Mouse (Mus musculus): Measurements from ENCODE around the gene Cryz. TPM values are rescaled to one million over a fixed set of nuclear protein-coding genes. Genes with fewer than 3 reads are reported as not detected.

The Cryz gene
- polyA plus RNA-seq, 1 experiment from 2014 or later: 14.8 TPM

- no peak overlapping the region for H3K4me3 ChIP-seq
- no peaks in the 10 kb centered on the region; the same call in 1 of the 2 replicates for H3K27me3 ChIP-seq (replicated peaks)
- no peak overlapping the region for H3K4me2 ChIP-seq
- no peaks in the 10 kb centered on the region for H3K36me3 ChIP-seq
- no peaks in the 10 kb centered on the region for H3K9me3 ChIP-seq (replicated peaks)
- H3K27ac ChIP-seq: no peak overlapping the region
- ATAC-seq: 0 out of 2 replicates have a peak, but pooled peaks have one; percentile 33
- WGBS (ENCODE audit: insufficient replicate concordance): 54% methylated on average over 6 of the region's 6 CpGs
- no peaks in the 10 kb centered on the region for H3K4me1 ChIP-seq
- H3K9ac ChIP-seq: no peak overlapping the region
Observed at GRCm38 (mm10) chr3:154654284-154654683, 57.8 kb downstream of the Cryz start.

- H3K4me3 ChIP-seq: no peak overlapping the region
- no peaks in the 10 kb centered on the region for H3K36me3 ChIP-seq
- no peak for ATAC-seq
- no peak overlapping the region for H3K27ac ChIP-seq
- H3K9ac ChIP-seq: no peak overlapping the region
- no peak overlapping the region for H3K4me2 ChIP-seq
- no peaks in the 10 kb centered on the region; the same call in 1 of the 2 replicates for H3K27me3 ChIP-seq (replicated peaks)
- H3K4me1 ChIP-seq: no peaks in the 10 kb centered on the region
- 39% methylated on average over 12 of the region's 12 CpGs for WGBS (ENCODE audit: insufficient replicate concordance)
- H3K9me3 ChIP-seq (replicated peaks): no peaks in the 10 kb centered on the region
Observed at GRCm38 (mm10) chr3:154654901-154655300, 58.4 kb downstream of the Cryz start.

- Histone ChIP-seq H3K4me1 (no peaks in the 10 kb centered on the region), H3K4me2 (no peak overlapping the region), H3K27me3 (replicated peaks) (no peaks in the 10 kb centered on the region; the same call in 1 of the 2 replicates), H3K4me3 (no peak overlapping the region), H3K36me3 (no peaks in the 10 kb centered on the region), H3K27ac (no peak overlapping the region), H3K9ac (no peak overlapping the region), H3K9me3 (replicated peaks) (no peaks in the 10 kb centered on the region)
- 74% methylated on average over 5 of the region's 5 CpGs for WGBS (ENCODE audit: insufficient replicate concordance)
- no peak for ATAC-seq
Observed at GRCm38 (mm10) chr3:154655711-154656110, 59.2 kb downstream of the Cryz start.

- H3K27me3 ChIP-seq (replicated peaks): peaks cover 38% of the 10 kb centered on the region
- H3K4me2 ChIP-seq: peak within 1 kb of the TSS; percentile 45
- no peak within 1 kb of the TSS for H3K4me3 ChIP-seq
- H3K9me3 ChIP-seq (replicated peaks): no peaks in the 10 kb centered on the region
- no peak within 1 kb of the TSS for H3K27ac ChIP-seq
- ATAC-seq: no peak
- 34% methylated on average over 6 of the region's 7 CpGs for WGBS (ENCODE audit: insufficient replicate concordance)
- H3K9ac ChIP-seq: no peak within 1 kb of the TSS
- no peaks in the 10 kb centered on the region for H3K4me1 ChIP-seq
- no peaks in the 10 kb centered on the region for H3K36me3 ChIP-seq
Observed at GRCm38 (mm10) chr3:154663545-154663944, 67.0 kb downstream of the Cryz start, which contains the start of gene Erich3. Erich3 (plus strand) TSS chr3:154663859.

- Histone ChIP-seq H3K9me3 (replicated peaks) (no peaks in the 10 kb centered on the region), H3K9ac (no peak overlapping the region), H3K4me1 (no peaks in the 10 kb centered on the region), H3K27ac (no peak overlapping the region), H3K4me3 (no peak overlapping the region), H3K27me3 (replicated peaks) (peaks cover 38% of the 10 kb centered on the region), H3K36me3 (no peaks in the 10 kb centered on the region), H3K4me2 (peak overlapping the region; percentile 45)
- no peak for ATAC-seq
- WGBS (ENCODE audit: insufficient replicate concordance): 7% methylated on average over 24 of the region's 27 CpGs
Observed at GRCm38 (mm10) chr3:154663976-154664581, 67.6 kb downstream of the Cryz start.

- no peak overlapping the region for H3K4me3 ChIP-seq
- H3K27ac ChIP-seq: no peak overlapping the region
- H3K4me1 ChIP-seq: no peaks in the 10 kb centered on the region
- no peaks in the 10 kb centered on the region for H3K9me3 ChIP-seq (replicated peaks)
- WGBS (ENCODE audit: insufficient replicate concordance): 24% methylated on average over 4 of the region's 4 CpGs
- ATAC-seq: no peak
- H3K36me3 ChIP-seq: no peaks in the 10 kb centered on the region
- no peak overlapping the region for H3K9ac ChIP-seq
- H3K27me3 ChIP-seq (replicated peaks): peaks cover 38% of the 10 kb centered on the region
- no peak overlapping the region for H3K4me2 ChIP-seq
Observed at GRCm38 (mm10) chr3:154664636-154665035, 68.1 kb downstream of the Cryz start.

GRCm38 (mm10) chr3:154668485-154668884 is 72.0 kb downstream of the Cryz start:
- H3K9ac ChIP-seq: no peak overlapping the region
- 63% methylated on average over 3 of the region's 3 CpGs for WGBS (ENCODE audit: insufficient replicate concordance)
- H3K4me3 ChIP-seq: no peak overlapping the region
- H3K4me1 ChIP-seq: no peaks in the 10 kb centered on the region
- no peak for ATAC-seq
- H3K27ac ChIP-seq: no peak overlapping the region
- no peaks in the 10 kb centered on the region for H3K36me3 ChIP-seq
- no peak overlapping the region for H3K4me2 ChIP-seq
- H3K27me3 ChIP-seq (replicated peaks): peaks cover 28% of the 10 kb centered on the region
- H3K9me3 ChIP-seq (replicated peaks): no peaks in the 10 kb centered on the region

- Histone ChIP-seq H3K4me2 (no peak overlapping the region), H3K27ac (no peak overlapping the region), H3K4me1 (no peaks in the 10 kb centered on the region), H3K9me3 (replicated peaks) (no peaks in the 10 kb centered on the region), H3K36me3 (no peaks in the 10 kb centered on the region), H3K27me3 (replicated peaks) (peaks cover 7% of the 10 kb centered on the region), H3K9ac (no peak overlapping the region), H3K4me3 (no peak overlapping the region)
- WGBS (ENCODE audit: insufficient replicate concordance): 59% methylated on average over 6 of the region's 6 CpGs
- ATAC-seq: no peak
Observed at GRCm38 (mm10) chr3:154670584-154670983, 74.1 kb downstream of the Cryz start.

GRCm38 (mm10) chr3:154671013-154671412 is 74.5 kb downstream of the Cryz start:
- H3K27ac ChIP-seq: no peak overlapping the region
- WGBS (ENCODE audit: insufficient replicate concordance): 56% methylated on average over 5 of the region's 5 CpGs
- no peak overlapping the region for H3K4me3 ChIP-seq
- H3K36me3 ChIP-seq: no peaks in the 10 kb centered on the region
- ATAC-seq: no peak
- no peak overlapping the region for H3K4me2 ChIP-seq
- no peak overlapping the region for H3K9ac ChIP-seq
- H3K9me3 ChIP-seq (replicated peaks): no peaks in the 10 kb centered on the region
- no peaks in the 10 kb centered on the region for H3K4me1 ChIP-seq
- H3K27me3 ChIP-seq (replicated peaks): peaks cover 3% of the 10 kb centered on the region

Other genes with a start within 250 kb of the Cryz start
- 6.5 and 7.3 TPM in 2 replicates for gene Tyw3, start 393 bp downstream of the Cryz start, polyA plus RNA-seq (2016; fragmentation: Nextera tagmentation; extraction: Ambion mirVana)
- gene Erich3, start 67.1 kb downstream of the Cryz start, polyA plus RNA-seq (2016; fragmentation: Nextera tagmentation; extraction: Ambion mirVana): not detected in 2 replicates

All from liver, embryonic 12.5 days (tissue).